Mouse (Mus musculus) kidney, adult 2 months (tissue): ENCODE results near the gene Rfx1. TPM values are rescaled to one million over a fixed set of nuclear protein-coding genes. Genes with fewer than 3 reads are reported as not detected.

Experiments used
- DNase-seq: peaks from one replicate; pipeline ENCODE4 v3.0.0; 2021
- H3K27ac ChIP-seq: fragments of 200-500 bp; 2 replicates; pipeline ENCODE4 v1.5.1; 2012; ENCODE audit warnings: low read depth, low read length, control low read depth, inconsistent platforms; ENCODE audit not compliant: insufficient read depth
- H3K27me3 ChIP-seq: fragments of 200-500 bp; replicated peaks from 2 replicates; pipeline ENCODE4 v1.6.1; 2012; ENCODE audit warnings: mild to moderate bottlenecking, moderate library complexity, low read length, inconsistent platforms; ENCODE audit not compliant: control insufficient read depth, insufficient read depth
- H3K36me3 ChIP-seq: fragments of 200-500 bp; 2 replicates; pipeline ENCODE4 v1.6.1; 2012; ENCODE audit warnings: mild to moderate bottlenecking, moderate library complexity, low read length, inconsistent platforms; ENCODE audit not compliant: control insufficient read depth, insufficient read depth
- H3K4me1 ChIP-seq: fragments of 200-500 bp; 2 replicates; pipeline ENCODE4 v1.6.1; 2011; ENCODE audit warnings: low read length; ENCODE audit not compliant: control insufficient read depth, insufficient read depth
- H3K4me3 ChIP-seq: fragments of 200-500 bp; 2 replicates; pipeline ENCODE4 v1.5.1; 2011; ENCODE audit warnings: mild to moderate bottlenecking, low read depth, low read length, control low read depth; ENCODE audit not compliant: insufficient read depth
- CTCF ChIP-seq: fragments of 200-500 bp; conservative IDR thresholded peaks from 2 replicates; pipeline ENCODE4 v1.5.1; 2011; ENCODE audit warnings: low read depth, mild to moderate bottlenecking, control low read depth, low read length, moderate library complexity, mixed read lengths; ENCODE audit not compliant: insufficient read depth, insufficient read length
- POLR2A ChIP-seq: fragments of 200-500 bp; IDR thresholded peaks from one replicate; pipeline ENCODE4 v1.6.1; 2011; ENCODE audit warnings: low read depth, low read length, control low read depth
- WGBS: fragments of 180-500 bp; shearing (Covaris S2); methylation state at CpG from one replicate; pipeline ENCODE4 v1.1.7; 2018; 5-methylcytosine and 5-hydroxymethylcytosine counted together
- polyA plus RNA-seq: library from polyadenylated mRNA; depleted of rRNA; stranded (reverse); fragments of >200 nt; gene quantifications from 2 replicates; pipeline ENCODE4 v1.2.3, GENCODE M21; 2012

Rfx1 gene
- polyA plus RNA-seq, 1 experiment = 15.8 TPM

GRCm38 (mm10) chr8:84025863-84026262 is 40.8 kb upstream of the Rfx1 start:
- H3K27me3 ChIP-seq = no peaks in the 10 kb centered on the region
- H3K27ac ChIP-seq = no peak overlapping the region
- TF ChIP-seq CTCF (no peak), POLR2A (no peak)
- 26% methylated on average over 41 of the region's 41 CpGs for WGBS
- H3K36me3 ChIP-seq = no peaks in the 10 kb centered on the region
- no peak overlapping the region for H3K4me3 ChIP-seq
- H3K4me1 ChIP-seq = peaks cover 25% of the 10 kb centered on the region
- no peak for DNase-seq

GRCm38 (mm10) chr8:84027449-84027848 is 39.2 kb upstream of the Rfx1 start:
- Histone ChIP-seq H3K4me1 (peaks cover 15% of the 10 kb centered on the region), H3K27me3 (no peaks in the 10 kb centered on the region), H3K27ac (no peak overlapping the region), H3K4me3 (no peak overlapping the region), H3K36me3 (no peaks in the 10 kb centered on the region)
- WGBS = 36% methylated on average over 10 of the region's 10 CpGs
- no peak for DNase-seq
- no peak for TF ChIP-seq POLR2A
- no peak for TF ChIP-seq CTCF

GRCm38 (mm10) chr8:84029272-84029671 is 37.4 kb upstream of the Rfx1 start:
- no peaks in the 10 kb centered on the region for H3K27me3 ChIP-seq
- no peak for DNase-seq
- no peak for TF ChIP-seq POLR2A
- peaks cover 1% of the 10 kb centered on the region; the same call in 1 of the 2 replicates for H3K4me1 ChIP-seq
- 87% methylated on average over 5 of the region's 5 CpGs for WGBS
- H3K36me3 ChIP-seq = no peaks in the 10 kb centered on the region
- no peak overlapping the region for H3K4me3 ChIP-seq
- H3K27ac ChIP-seq = no peak overlapping the region

- Histone ChIP-seq H3K36me3 (no peaks in the 10 kb centered on the region), H3K4me3 (no peak overlapping the region), H3K27me3 (no peaks in the 10 kb centered on the region), H3K4me1 (no peaks in the 10 kb centered on the region), H3K27ac (no peak overlapping the region)
- DNase-seq = no peak
- TF ChIP-seq CTCF = no peak
- TF ChIP-seq POLR2A = no peak
- 78% methylated on average over 4 of the region's 4 CpGs for WGBS
These were observed 33.9 kb upstream of the Rfx1 start for GRCm38 (mm10) chr8:84032777-84033176.

GRCm38 (mm10) chr8:84038015-84038414 is 28.6 kb upstream of the Rfx1 start:
- no peak overlapping the region for H3K4me3 ChIP-seq
- TF ChIP-seq CTCF (no peak), POLR2A (no peak)
- no peaks in the 10 kb centered on the region for H3K36me3 ChIP-seq
- no peaks in the 10 kb centered on the region for H3K27me3 ChIP-seq
- peak; percentile 60 for DNase-seq
- WGBS = 55% methylated on average over 5 of the region's 5 CpGs
- no peaks in the 10 kb centered on the region for H3K4me1 ChIP-seq
- no peak overlapping the region for H3K27ac ChIP-seq

GRCm38 (mm10) chr8:84039050-84039449 is 27.6 kb upstream of the Rfx1 start:
- DNase-seq = peak; percentile 73
- Histone ChIP-seq H3K4me1 (no peaks in the 10 kb centered on the region), H3K36me3 (no peaks in the 10 kb centered on the region), H3K4me3 (no peak overlapping the region), H3K27me3 (no peaks in the 10 kb centered on the region), H3K27ac (no peak overlapping the region)
- TF ChIP-seq CTCF = peak; percentile 78
- TF ChIP-seq POLR2A = no peak
- WGBS = 4% methylated on average over 5 of the region's 5 CpGs

GRCm38 (mm10) chr8:84042066-84042947 is 24.3 kb upstream of the Rfx1 start, which contains the start of gene Il27ra:
Gene Il27ra (minus strand): TSS chr8:84042589.
- H3K27ac ChIP-seq = no peak within 1 kb of the TSS
- DNase-seq = peak; percentile 79
- no peaks in the 10 kb centered on the region for H3K4me1 ChIP-seq
- WGBS = 5% methylated on average over 40 of the region's 40 CpGs
- H3K36me3 ChIP-seq = no peaks in the 10 kb centered on the region
- H3K4me3 ChIP-seq = peak within 1 kb of the TSS; percentile 52
- TF ChIP-seq CTCF (peak; percentile 79), POLR2A (no peak)
- H3K27me3 ChIP-seq = no peaks in the 10 kb centered on the region

GRCm38 (mm10) chr8:84042948-84043342 is 23.7 kb upstream of the Rfx1 start:
- 55% methylated on average over 12 of the region's 12 CpGs for WGBS
- H3K4me3 ChIP-seq = no peak overlapping the region
- no peak for TF ChIP-seq POLR2A

More at GRCm38 (mm10) chr8:84042948-84043342, 23.7 kb upstream of the Rfx1 start:
- no peaks in the 10 kb centered on the region for H3K27me3 ChIP-seq
- H3K4me1 ChIP-seq = no peaks in the 10 kb centered on the region
- no peak overlapping the region for H3K27ac ChIP-seq
- DNase-seq = no peak
- no peaks in the 10 kb centered on the region for H3K36me3 ChIP-seq
